Mouse (Mus musculus) B cell, adult 67 days (primary cell): ENCODE data around the gene Rcn1. TPM values are rescaled to one million over a fixed set of nuclear protein-coding genes. Genes with fewer than 3 reads are reported as not detected.

Experiments
- total RNA-seq, 2 experiments: library from RNA; stranded (reverse); gene quantifications; 4 replicates each; pipeline ENCODE4 v1.2.4; 2023

Gene Rcn1
- total RNA-seq: 1 to 10 TPM; 6.3 to 6.4 TPM

DNA sequence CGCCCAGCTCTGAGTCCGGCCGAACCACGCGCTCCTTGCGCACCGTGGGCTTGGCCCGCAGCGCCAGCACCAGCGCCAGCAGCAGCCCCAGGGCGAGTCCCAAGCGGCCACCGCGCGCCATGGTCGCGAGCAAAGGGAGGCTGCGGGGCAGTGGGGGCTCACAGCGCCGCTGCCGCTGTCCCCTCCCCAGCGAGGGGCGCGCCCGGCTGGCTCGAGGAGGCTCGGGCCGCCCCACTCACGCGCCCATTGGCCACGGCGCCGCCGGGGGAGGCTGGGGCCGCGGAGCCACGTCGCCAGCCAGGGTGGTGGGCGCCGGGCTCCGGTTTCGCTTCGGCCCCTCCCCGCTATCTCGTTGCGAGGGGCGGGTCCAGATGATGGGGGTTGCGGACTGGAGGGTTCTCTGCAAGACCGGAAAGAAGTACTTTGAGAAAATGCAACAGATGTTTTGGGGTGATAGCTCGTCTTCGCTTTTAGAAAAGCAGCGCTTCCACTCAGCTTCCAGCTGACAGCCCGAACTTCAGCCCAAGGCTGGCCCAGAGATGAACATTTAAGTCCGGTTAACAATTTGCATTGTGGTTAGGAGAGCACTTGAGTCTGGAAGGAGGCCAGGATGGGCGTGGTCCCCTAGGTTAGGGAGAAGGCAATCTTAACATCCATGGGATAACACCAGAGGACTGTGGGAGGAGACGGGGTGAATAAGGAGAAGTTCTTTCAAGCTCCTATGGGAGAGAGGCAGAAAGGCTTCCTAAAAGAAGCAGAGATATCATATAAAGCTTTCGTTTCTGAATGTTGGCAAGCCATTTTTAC lies at the start of gene Rcn1:
Gene Rcn1, minus strand, starts transcription at position 235 of the 807 bp plus-strand sequence.

Other genes with a start within 250 kb of the Rcn1 start
- gene Them7, start 175.0 kb downstream of the Rcn1 start, total RNA-seq: not detected